Mouse (Mus musculus): ENCODE data around the gene Pithd1.

GRCm38 (mm10) chr4:135950365-135950764 is 36.7 kb downstream of the Pithd1 start:
- TF ChIP-seq MYOG (IDR thresholded peaks at IDR 0.05; ENCODE audit: control insufficient read depth in 1 of 3, insufficient read depth in 1 of 3, insufficient read length in 2 of 3, low read depth in 2 of 3) (no peak), POLR2A (IDR thresholded peaks at IDR 0.05; ENCODE audit: insufficient read length, low read depth) (no peak), E2F4 (IDR thresholded peaks at IDR 0.05; ENCODE audit: insufficient read depth) (no peak), MAX (IDR thresholded peaks at IDR 0.05; ENCODE audit: low read depth) (no peak), SRF (IDR thresholded peaks at IDR 0.05; ENCODE audit: control insufficient read depth, insufficient read length, low read depth) (no peak), POLR2AphosphoS2 (IDR thresholded peaks at IDR 0.05; ENCODE audit: insufficient read length, low read depth) (no peak), USF1 (IDR thresholded peaks at IDR 0.05; ENCODE audit: low read depth) (no peak), TCF12 (IDR thresholded peaks at IDR 0.05; ENCODE audit: insufficient read depth, poor library complexity, severe bottlenecking) (no peak), REST (IDR thresholded peaks at IDR 0.05; ENCODE audit: insufficient read depth, insufficient read length) (no peak)

All from myocyte (in vitro differentiated cells).